Mouse (Mus musculus): ENCODE data around the gene Olfr1040. TPM values are rescaled to one million over a fixed set of nuclear protein-coding genes. Genes with fewer than 3 reads are reported as not detected.

Gene Olfr1040
- polyA plus RNA-seq (2021; fragmentation: Nextera tagmentation): not detected in 2 replicates
- long read RNA-seq, experiment 1: 0 reads
- long read RNA-seq, experiment 2: 0 reads

GRCm38 (mm10) chr2:86146632-86147031, at the start of gene Olfr1040:
Olfr1040 (minus strand) TSS chr2:86146732.

GRCm38 (mm10) chr2:86185583-86185982, 39.1 kb upstream of the Olfr1040 start, which contains the start of gene Olfr52:
Olfr52 (minus strand) TSS chr2:86185683.

DNA sequence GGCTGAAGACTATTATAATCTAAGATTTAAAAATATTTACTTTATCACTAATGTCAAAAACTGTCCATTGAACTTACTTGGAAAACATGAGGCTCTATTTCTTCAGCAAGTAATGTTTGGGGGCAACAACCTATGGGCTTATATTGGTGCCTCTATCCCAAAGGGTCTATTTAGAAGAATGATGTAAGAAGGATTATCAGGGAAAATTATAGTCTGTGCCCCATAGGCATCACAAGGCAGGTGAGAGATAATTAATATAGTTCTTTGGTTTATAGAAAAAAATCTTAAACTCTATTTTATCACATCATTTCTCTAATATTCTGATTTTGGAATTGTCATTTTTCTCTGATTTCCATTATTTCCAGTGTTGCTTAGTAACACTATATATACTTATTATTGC, 31.2 kb upstream of the Olfr1040 start, which contains the start of gene Olfr1044:
Gene Olfr1044 (minus strand): TSS at position 101 of the 400 bp plus-strand sequence.

GRCm38 (mm10) chr2:86167422-86167821, 20.9 kb upstream of the Olfr1040 start, which contains the start of gene Olfr1043:
Olfr1043 (minus strand) TSS chr2:86167522.

GRCm38 (mm10) chr2:86161738-86162137, 15.2 kb upstream of the Olfr1040 start, which contains the start of gene Olfr1042:
Olfr1042 (minus strand) TSS chr2:86161838.

DNA sequence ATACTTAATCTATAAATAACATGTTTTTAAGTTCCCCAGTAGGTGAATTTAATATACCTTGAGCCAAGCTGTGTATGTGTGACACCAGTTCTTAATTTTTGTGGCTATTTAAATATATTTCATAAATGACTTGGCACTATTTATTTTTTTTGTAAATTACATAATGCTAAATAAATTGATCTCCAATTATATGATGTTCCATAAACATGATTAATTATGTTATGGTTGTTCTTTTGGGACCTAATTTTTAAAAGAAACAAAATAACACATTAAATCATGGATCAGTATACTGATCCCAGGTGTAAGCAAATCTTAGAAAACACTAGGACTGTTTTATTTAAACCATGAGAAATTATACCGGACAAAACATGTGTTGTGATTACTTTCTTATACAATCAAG, 10.7 kb downstream of the Olfr1040 start, which contains the start of gene Olfr1039:
Gene Olfr1039 (minus strand): TSS at position 101 of the 400 bp plus-strand sequence.

Other genes with a start within 250 kb of the Olfr1040 start
- gene Olfr1024, start 241.7 kb downstream of the Olfr1040 start, polyA plus RNA-seq (2021; fragmentation: Nextera tagmentation): not detected in 2 replicates
- not detected in 2 replicates for gene Olfr1025-ps1, start 231.5 kb downstream of the Olfr1040 start, polyA plus RNA-seq (2021; fragmentation: Nextera tagmentation)
- gene Olfr1026, start 225.2 kb downstream of the Olfr1040 start, polyA plus RNA-seq (2021; fragmentation: Nextera tagmentation): not detected in 2 replicates
- gene Olfr1028, start 196.3 kb downstream of the Olfr1040 start, polyA plus RNA-seq (2021; fragmentation: Nextera tagmentation): not detected in 2 replicates
- gene Olfr1029, start 172.8 kb downstream of the Olfr1040 start, polyA plus RNA-seq (2021; fragmentation: Nextera tagmentation): not detected in 2 replicates
- not detected in 2 replicates for gene Olfr1030, start 167.5 kb downstream of the Olfr1040 start, polyA plus RNA-seq (2021; fragmentation: Nextera tagmentation)
- not detected in 2 replicates for gene Olfr1031, start 156.4 kb downstream of the Olfr1040 start, polyA plus RNA-seq (2021; fragmentation: Nextera tagmentation)
- gene Olfr1032, start 141.2 kb downstream of the Olfr1040 start, polyA plus RNA-seq (2021; fragmentation: Nextera tagmentation): not detected in 2 replicates
- not detected in 2 replicates for gene Olfr1033, start 126.1 kb downstream of the Olfr1040 start, polyA plus RNA-seq (2021; fragmentation: Nextera tagmentation)
- not detected in 2 replicates for gene Olfr1034, start 100.9 kb downstream of the Olfr1040 start, polyA plus RNA-seq (2021; fragmentation: Nextera tagmentation)
- not detected in 2 replicates for gene Olfr1036, start 72.7 kb downstream of the Olfr1040 start, polyA plus RNA-seq (2021; fragmentation: Nextera tagmentation)
- not detected in 2 replicates for gene Olfr1037, start 59.3 kb downstream of the Olfr1040 start, polyA plus RNA-seq (2021; fragmentation: Nextera tagmentation)
- gene Olfr1039, start 10.8 kb downstream of the Olfr1040 start, polyA plus RNA-seq (2021; fragmentation: Nextera tagmentation): not detected in 2 replicates
- not detected in 2 replicates for gene Olfr1042, start 15.1 kb upstream of the Olfr1040 start, polyA plus RNA-seq (2021; fragmentation: Nextera tagmentation)
- gene Olfr1043, start 20.8 kb upstream of the Olfr1040 start, polyA plus RNA-seq (2021; fragmentation: Nextera tagmentation): not detected in 2 replicates
- gene Olfr1044, start 31.1 kb upstream of the Olfr1040 start, polyA plus RNA-seq (2021; fragmentation: Nextera tagmentation): not detected in 2 replicates
- gene Olfr52, start 39.0 kb upstream of the Olfr1040 start, polyA plus RNA-seq (2021; fragmentation: Nextera tagmentation): not detected in 2 replicates
- not detected in 2 replicates for gene Olfr1045, start 56.3 kb upstream of the Olfr1040 start, polyA plus RNA-seq (2021; fragmentation: Nextera tagmentation)
- gene Olfr1046, start 72.6 kb upstream of the Olfr1040 start, polyA plus RNA-seq (2021; fragmentation: Nextera tagmentation): not detected in 2 replicates
- gene Olfr1047, start 84.7 kb upstream of the Olfr1040 start, polyA plus RNA-seq (2021; fragmentation: Nextera tagmentation): not detected in 2 replicates
- not detected in 2 replicates for gene Olfr1048, start 93.6 kb upstream of the Olfr1040 start, polyA plus RNA-seq (2021; fragmentation: Nextera tagmentation)
- not detected in 2 replicates for gene Olfr1049, start 111.6 kb upstream of the Olfr1040 start, polyA plus RNA-seq (2021; fragmentation: Nextera tagmentation)
- gene Olfr1051, start 132.4 kb upstream of the Olfr1040 start, polyA plus RNA-seq (2021; fragmentation: Nextera tagmentation): not detected in 2 replicates
- gene Olfr1052, start 145.7 kb upstream of the Olfr1040 start, polyA plus RNA-seq (2021; fragmentation: Nextera tagmentation): not detected in 2 replicates
- not detected in 2 replicates for gene Olfr1053, start 168.6 kb upstream of the Olfr1040 start, polyA plus RNA-seq (2021; fragmentation: Nextera tagmentation)
- not detected in 2 replicates for gene Olfr1054, start 188.7 kb upstream of the Olfr1040 start, polyA plus RNA-seq (2021; fragmentation: Nextera tagmentation)
- not detected in 2 replicates for gene Olfr1055, start 203.6 kb upstream of the Olfr1040 start, polyA plus RNA-seq (2021; fragmentation: Nextera tagmentation)
- gene Olfr1056, start 215.7 kb upstream of the Olfr1040 start, polyA plus RNA-seq (2021; fragmentation: Nextera tagmentation): not detected in 2 replicates
- not detected in 2 replicates for gene Olfr1057, start 231.7 kb upstream of the Olfr1040 start, polyA plus RNA-seq (2021; fragmentation: Nextera tagmentation)
- not detected in 2 replicates for gene Olfr1058, start 241.8 kb upstream of the Olfr1040 start, polyA plus RNA-seq (2021; fragmentation: Nextera tagmentation)

All from left cerebral cortex, adult 6 months (tissue).